Mouse (Mus musculus) midbrain, embryonic 16.5 days (tissue): ENCODE results near the gene Thsd7a. TPM values are rescaled to one million over a fixed set of nuclear protein-coding genes. Genes with fewer than 3 reads are reported as not detected.

Experiments
- ATAC-seq: fragments of 200-750 bp; cut with Nextera tagmentation; 2 replicates; pipeline ENCODE4 v1.8.0; 2017; ENCODE audit warnings: moderate TSS enrichment
- H3K27ac ChIP-seq: fragments of 300-500 bp; sonication (generic); 2 replicates; pipeline ENCODE4 v1.5.1; 2014; ENCODE audit warnings: mild to moderate bottlenecking, low read length, mixed read lengths
- H3K27me3 ChIP-seq: fragments of 300-500 bp; sonication (generic); 2 replicates; pipeline ENCODE4 v1.6.1; 2014; ENCODE audit warnings: low read depth, low read length, mixed read lengths; ENCODE audit not compliant: control insufficient read depth, insufficient read depth
- H3K36me3 ChIP-seq: fragments of 300-500 bp; sonication (generic); 2 replicates; pipeline ENCODE4 v1.6.1; 2014; ENCODE audit warnings: mild to moderate bottlenecking, low read length, moderate library complexity, mixed read lengths; ENCODE audit not compliant: control insufficient read depth, insufficient read depth
- H3K4me1 ChIP-seq: fragments of 300-500 bp; sonication (generic); 2 replicates; pipeline ENCODE4 v1.6.1; 2014; ENCODE audit warnings: mild to moderate bottlenecking, low read length, mixed read lengths; ENCODE audit not compliant: control insufficient read depth, insufficient read depth
- H3K4me2 ChIP-seq: fragments of 300-500 bp; sonication (generic); 2 replicates; pipeline ENCODE4 v1.6.1; 2014; ENCODE audit warnings: mild to moderate bottlenecking, low read length, mixed read lengths
- H3K4me3 ChIP-seq: fragments of 300-500 bp; sonication (generic); 2 replicates; pipeline ENCODE4 v1.5.1; 2014; ENCODE audit warnings: low read depth, mild to moderate bottlenecking, low read length, moderate library complexity, mixed read lengths
- H3K9ac ChIP-seq: fragments of 300-500 bp; sonication (generic); 2 replicates; pipeline ENCODE4 v1.6.1; 2014; ENCODE audit warnings: low read depth, low read length, mixed read lengths
- H3K9me3 ChIP-seq: fragments of 300-500 bp; sonication (generic); replicated peaks from 2 replicates; pipeline ENCODE4 v1.6.1; 2014; ENCODE audit warnings: mild to moderate bottlenecking, low read length, mixed read lengths; ENCODE audit not compliant: control insufficient read depth, poor library complexity, severe bottlenecking
- WGBS: fragments of 180-500 bp; shearing (Covaris S2); extraction: QIAGEN DNeasy Blood & Tissue Kit; methylation state at CpG from one replicate; pipeline ENCODE4 v1.1.7; 2014; 5-methylcytosine and 5-hydroxymethylcytosine counted together
- polyA plus RNA-seq: library from polyadenylated mRNA; unstranded; fragments of >200 nt; fragmentation: Nextera tagmentation; extraction: Ambion mirVana; gene quantifications from 2 replicates; pipeline ENCODE4 v1.2.1, GENCODE M21; 2015

The Thsd7a gene
- polyA plus RNA-seq, 1 experiment from 2014 or later: 28.4 TPM

DNA sequence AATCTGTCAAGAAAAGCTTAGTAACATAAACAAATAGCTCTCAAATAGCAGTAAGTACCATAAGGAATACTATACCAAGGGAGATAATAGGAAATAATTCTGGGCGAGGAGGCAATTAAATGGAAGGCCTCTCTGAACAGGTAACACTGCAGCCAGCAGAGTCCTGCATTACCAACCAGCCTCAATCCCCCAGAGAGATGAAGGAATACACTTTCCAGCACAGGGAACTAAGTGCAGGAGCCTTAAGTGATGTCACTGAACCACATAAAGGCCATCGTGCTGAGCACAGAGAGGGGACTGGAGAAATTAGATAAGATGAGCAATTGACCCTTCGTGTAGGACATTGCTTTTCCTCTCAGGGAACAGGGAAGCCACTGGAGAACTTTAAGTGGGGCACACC lies 36.6 kb downstream of the Thsd7a start:
- H3K4me3 ChIP-seq: no peak overlapping the region
- H3K27ac ChIP-seq: no peak overlapping the region
- H3K9me3 ChIP-seq: no peaks in the 10 kb centered on the region
- 58% methylated on average over 3 of the region's 3 CpGs for WGBS
- no peak for ATAC-seq
- peaks cover 3% of the 10 kb centered on the region; the same call in 1 of the 2 replicates for H3K4me1 ChIP-seq
- H3K36me3 ChIP-seq: no peaks in the 10 kb centered on the region
- H3K9ac ChIP-seq: no peak overlapping the region
- H3K4me2 ChIP-seq: no peak overlapping the region
- H3K27me3 ChIP-seq: no peaks in the 10 kb centered on the region

DNA sequence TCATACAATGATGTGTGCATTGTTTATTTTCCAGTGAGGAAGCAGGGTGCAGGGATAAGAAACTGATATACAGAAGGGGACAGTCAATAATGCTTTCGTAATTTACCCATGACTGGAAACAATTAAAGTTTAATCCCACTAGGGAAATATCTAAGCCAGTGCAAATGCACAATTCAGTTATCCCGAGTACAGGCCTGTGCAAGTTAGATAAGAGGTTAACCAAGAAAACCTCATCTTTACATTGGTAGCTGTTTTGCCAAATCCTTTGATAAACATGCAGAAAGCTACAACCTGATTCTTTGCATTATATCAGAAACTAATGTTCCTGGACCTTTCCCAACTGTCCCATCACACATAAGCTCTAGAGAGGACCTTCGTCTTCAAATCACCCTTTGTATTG lies 46.3 kb downstream of the Thsd7a start:
- H3K27me3 ChIP-seq: no peaks in the 10 kb centered on the region
- no peaks in the 10 kb centered on the region for H3K9me3 ChIP-seq
- no peak overlapping the region for H3K9ac ChIP-seq
- H3K36me3 ChIP-seq: no peaks in the 10 kb centered on the region
- H3K4me3 ChIP-seq: no peak overlapping the region
- no peak for ATAC-seq
- 41% methylated on average over 3 of the region's 3 CpGs for WGBS
- 0 out of 2 replicates have a peak, but pooled peaks cover 2% of the 10 kb centered on the region for H3K4me1 ChIP-seq
- no peak overlapping the region for H3K4me2 ChIP-seq
- H3K27ac ChIP-seq: no peak overlapping the region

DNA sequence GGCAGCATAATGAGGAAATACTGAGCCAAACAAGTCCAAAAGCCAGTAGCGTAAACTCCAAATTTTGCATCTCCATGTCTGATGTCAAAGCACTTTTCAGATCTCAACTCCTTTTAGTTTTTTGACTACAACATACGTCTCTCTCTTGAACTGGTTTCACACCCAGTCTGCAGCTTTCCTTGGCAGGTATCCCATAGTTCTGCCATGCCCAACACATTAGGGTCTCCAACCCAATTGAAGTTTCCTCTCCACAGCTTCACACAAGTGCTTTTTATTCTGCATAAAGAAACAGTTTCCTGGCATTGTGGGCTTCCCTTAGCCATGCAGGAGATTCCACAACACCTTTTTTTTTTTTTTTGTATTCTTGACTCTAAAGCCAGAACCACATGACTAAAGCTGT lies 50.1 kb downstream of the Thsd7a start:
- WGBS: 90% methylated on average over 2 of the region's 2 CpGs
- H3K9ac ChIP-seq: no peak overlapping the region
- H3K27ac ChIP-seq: no peak overlapping the region
- no peaks in the 10 kb centered on the region for H3K9me3 ChIP-seq
- ATAC-seq: no peak
- no peak overlapping the region for H3K4me3 ChIP-seq
- H3K27me3 ChIP-seq: no peaks in the 10 kb centered on the region
- H3K36me3 ChIP-seq: no peaks in the 10 kb centered on the region
- H3K4me1 ChIP-seq: 0 out of 2 replicates have a peak, but pooled peaks cover 2% of the 10 kb centered on the region
- H3K4me2 ChIP-seq: no peak overlapping the region

DNA sequence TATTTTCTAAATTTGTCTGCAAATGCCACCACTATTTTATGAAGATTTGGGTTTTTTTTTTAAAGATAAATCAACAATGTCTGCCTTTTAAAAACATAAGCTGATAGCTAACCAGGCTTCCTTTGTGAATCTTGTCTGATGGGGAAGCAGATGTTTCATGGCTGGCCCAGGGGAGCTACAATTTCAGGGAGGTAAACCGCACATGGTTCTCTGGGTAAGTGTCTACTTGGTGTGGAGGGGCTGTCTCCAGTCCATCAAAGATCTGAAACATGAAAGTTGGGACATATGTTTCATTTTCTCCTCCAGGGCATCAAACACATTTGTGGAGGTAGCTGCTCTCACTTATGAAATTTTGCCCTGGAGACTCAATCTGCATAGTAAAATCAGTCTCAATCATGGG lies 55.5 kb downstream of the Thsd7a start:
- H3K9ac ChIP-seq: no peak overlapping the region
- no peaks in the 10 kb centered on the region for H3K4me1 ChIP-seq
- H3K27ac ChIP-seq: no peak overlapping the region
- H3K27me3 ChIP-seq: no peaks in the 10 kb centered on the region
- 56% methylated on average over 1 of the region's 1 CpGs for WGBS
- ATAC-seq: no peak
- no peak overlapping the region for H3K4me3 ChIP-seq
- H3K36me3 ChIP-seq: no peaks in the 10 kb centered on the region
- H3K9me3 ChIP-seq: no peaks in the 10 kb centered on the region
- no peak overlapping the region for H3K4me2 ChIP-seq

DNA sequence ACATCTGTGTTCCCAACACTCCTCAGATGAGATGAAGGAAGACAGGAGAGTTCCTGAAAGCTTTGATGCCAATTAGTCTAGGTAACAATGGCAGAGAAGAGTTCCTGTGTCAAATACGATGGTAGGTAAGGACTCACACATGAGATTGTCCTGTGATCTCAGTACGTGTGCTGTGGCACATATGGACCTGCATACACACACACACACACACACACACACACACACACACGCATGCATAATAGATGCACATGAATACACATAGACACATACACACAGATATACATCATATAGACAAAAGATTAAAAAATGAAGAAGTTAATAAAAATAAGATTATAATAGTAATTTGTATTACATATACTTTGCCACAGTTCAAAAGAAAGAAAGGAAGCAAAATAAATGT lies 56.0 kb downstream of the Thsd7a start:
- no peak overlapping the region for H3K27ac ChIP-seq
- H3K27me3 ChIP-seq: no peaks in the 10 kb centered on the region
- H3K4me3 ChIP-seq: no peak overlapping the region
- no peak overlapping the region for H3K9ac ChIP-seq
- 77% methylated on average over 3 of the region's 3 CpGs for WGBS
- H3K9me3 ChIP-seq: no peaks in the 10 kb centered on the region
- no peak overlapping the region for H3K4me2 ChIP-seq
- H3K36me3 ChIP-seq: no peaks in the 10 kb centered on the region
- 0 out of 2 replicates have a peak, but pooled peaks have one; percentile 36 for ATAC-seq
- H3K4me1 ChIP-seq: no peaks in the 10 kb centered on the region

DNA sequence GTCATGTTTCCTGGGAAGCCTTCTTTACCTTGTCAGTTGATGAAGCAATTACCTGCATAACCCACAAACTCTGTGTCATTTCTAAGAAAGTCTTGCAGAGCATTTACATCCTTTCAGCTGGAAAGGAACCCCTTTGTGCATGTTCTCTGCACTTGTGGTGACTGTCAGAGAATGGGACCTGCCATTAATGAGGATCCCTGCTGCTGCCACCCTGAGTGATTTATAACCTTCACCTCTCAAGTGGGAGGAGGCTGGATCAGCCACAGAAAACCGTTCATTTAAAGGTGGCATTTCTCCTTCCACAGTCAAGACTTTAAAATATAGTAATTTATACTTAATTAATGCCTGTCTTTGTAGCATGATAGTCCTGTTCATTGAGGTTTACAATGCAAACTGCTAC lies 99.6 kb downstream of the Thsd7a start:
- 13% methylated on average over 1 of the region's 1 CpGs for WGBS

DNA sequence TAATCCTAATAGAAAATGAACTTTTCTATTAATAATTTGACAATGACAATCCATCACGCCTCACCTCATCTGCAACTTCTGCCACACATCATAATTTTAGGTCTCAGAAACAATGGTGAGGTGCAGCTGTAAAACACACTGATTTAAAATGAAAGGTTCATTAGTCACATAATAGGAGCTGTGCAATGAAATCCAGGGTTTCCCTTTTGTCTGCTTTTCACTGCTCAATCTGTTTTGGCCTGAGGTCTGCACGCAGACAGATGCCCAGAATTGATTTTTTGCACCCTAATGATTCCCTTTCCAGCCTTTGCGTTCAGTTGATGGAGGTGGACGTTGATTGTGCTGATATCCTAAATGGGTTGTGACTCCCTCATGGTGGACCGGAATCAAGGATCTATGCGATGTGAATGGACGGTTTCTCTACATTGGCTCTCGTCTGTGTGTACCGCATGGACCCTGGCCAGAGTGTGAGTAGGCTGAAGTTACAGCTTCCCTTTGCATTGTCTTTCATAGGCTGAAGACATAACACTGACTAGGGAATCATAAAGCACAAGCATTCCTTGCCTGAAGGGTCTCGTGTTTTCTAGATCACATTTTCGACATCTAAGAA lies 120.5 kb downstream of the Thsd7a start:
- no peak for ATAC-seq
- WGBS: 71% methylated on average over 11 of the region's 11 CpGs

More for the DNA sequence above, 99.6 kb downstream of the Thsd7a start:
- H3K36me3 ChIP-seq: no peaks in the 10 kb centered on the region
- H3K4me3 ChIP-seq: no peak overlapping the region
- H3K9me3 ChIP-seq: no peaks in the 10 kb centered on the region
- no peak overlapping the region for H3K9ac ChIP-seq
- ATAC-seq: no peak
- no peak overlapping the region for H3K4me2 ChIP-seq
- no peaks in the 10 kb centered on the region for H3K4me1 ChIP-seq
- no peak overlapping the region for H3K27ac ChIP-seq
- no peaks in the 10 kb centered on the region for H3K27me3 ChIP-seq

DNA sequence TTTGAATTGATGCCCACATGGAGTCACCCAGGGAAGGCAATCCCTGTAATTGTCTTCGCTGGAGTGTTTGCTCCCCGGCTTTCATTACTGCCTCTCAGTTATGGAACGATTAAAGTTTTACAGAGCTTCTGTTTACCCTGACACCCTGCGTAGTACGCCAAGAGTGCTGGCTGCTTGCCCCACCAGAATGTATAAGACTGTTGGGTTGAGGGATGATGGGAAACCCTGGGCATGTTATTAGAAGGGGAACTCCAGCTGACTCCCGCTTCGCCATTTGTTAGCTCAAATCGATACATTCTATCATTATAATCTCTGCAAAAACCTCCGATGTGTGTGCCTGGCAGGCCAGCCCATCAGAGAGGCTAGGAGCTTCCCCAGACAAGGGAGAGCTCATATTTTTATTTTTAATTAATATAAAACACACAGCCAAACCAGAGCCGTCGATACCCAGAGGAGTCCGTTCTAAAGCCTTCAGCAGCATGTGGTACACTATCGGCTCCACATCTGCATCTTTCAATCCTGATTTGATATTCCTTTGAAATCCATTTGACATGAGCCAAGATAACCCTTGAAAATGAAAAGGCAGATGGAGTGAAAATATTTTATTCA lies 142.5 kb downstream of the Thsd7a start:
- Histone ChIP-seq H3K27me3 (no peaks in the 10 kb centered on the region), H3K27ac (peak overlapping the region; percentile 45)
- peak; percentile 47; the same call in 1 of the 2 replicates for ATAC-seq

More for the DNA sequence above, 120.5 kb downstream of the Thsd7a start:
- Histone ChIP-seq H3K4me2 (no peak overlapping the region), H3K4me3 (no peak overlapping the region), H3K36me3 (no peaks in the 10 kb centered on the region), H3K27me3 (no peaks in the 10 kb centered on the region), H3K27ac (no peak overlapping the region), H3K9ac (no peak overlapping the region), H3K4me1 (no peaks in the 10 kb centered on the region), H3K9me3 (no peaks in the 10 kb centered on the region)

DNA sequence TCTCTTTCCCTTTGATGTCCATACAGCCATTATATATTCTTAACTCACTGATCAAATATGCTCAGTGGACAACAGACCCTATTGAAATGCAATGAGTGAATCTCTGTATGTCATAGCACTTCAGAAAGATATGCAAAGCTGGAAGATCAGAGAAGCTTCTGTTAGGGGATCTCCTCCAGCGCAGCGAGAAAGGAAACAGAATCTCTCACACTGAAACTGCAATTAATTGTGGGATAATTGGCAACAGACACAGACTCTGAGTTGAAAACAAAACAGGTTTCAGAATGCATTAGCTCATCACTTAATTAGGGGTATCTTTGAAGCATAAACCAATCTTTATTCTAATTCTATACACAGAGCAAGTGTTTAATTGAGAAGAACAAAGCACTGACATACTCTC lies 146.3 kb downstream of the Thsd7a start:
- Histone ChIP-seq H3K9ac (no peak overlapping the region), H3K4me3 (no peak overlapping the region), H3K4me1 (no peaks in the 10 kb centered on the region), H3K36me3 (no peaks in the 10 kb centered on the region), H3K4me2 (no peak overlapping the region), H3K27ac (no peak overlapping the region), H3K27me3 (no peaks in the 10 kb centered on the region), H3K9me3 (no peaks in the 10 kb centered on the region)
- WGBS: 16% methylated on average over 2 of the region's 2 CpGs
- peak; percentile 81 for ATAC-seq

More for the DNA sequence above, 142.5 kb downstream of the Thsd7a start:
- H3K4me2 ChIP-seq: peak overlapping the region; percentile 36; the same call in 1 of the 2 replicates
- H3K9ac ChIP-seq: no peak overlapping the region
- no peaks in the 10 kb centered on the region for H3K4me1 ChIP-seq
- peak overlapping the region; percentile 1; the same call in 1 of the 2 replicates for H3K4me3 ChIP-seq
- no peaks in the 10 kb centered on the region for H3K36me3 ChIP-seq
- H3K9me3 ChIP-seq: no peaks in the 10 kb centered on the region
- WGBS: 61% methylated on average over 13 of the region's 13 CpGs
